8 mouse cellular contexts compared by ENCODE assay signal in genomic region chr16:31354341-31355329, GRCm38 (mm10). TPM values are rescaled to one million over a fixed set of nuclear protein-coding genes. Genes with fewer than 3 reads are reported as not detected.
A peak's percentile ranks its signal among the peaks of the same experiment; 100 is the strongest.
DNase-seq lines count a peak whose midpoint lies in the region; ATAC-seq and TF ChIP-seq lines count a peak whose summit lies in the region.

No protein-coding gene starts in this region.

- no peak for TF ChIP-seq POLR2A in olfactory bulb, adult 2 months (IDR thresholded peaks at IDR 0.05; ENCODE audit: insufficient read depth, low read depth, low read length)

- no peak overlapping the region for H3K9ac ChIP-seq in forebrain, embryonic 11.5 days (ENCODE audit: low read length)
- no peak overlapping the region for H3K9ac ChIP-seq in lung, embryonic 14.5 days

- H3K4me2 ChIP-seq in forebrain, embryonic 11.5 days (ENCODE audit: low read depth, low read length, severe bottlenecking) = no peak overlapping the region
- H3K4me2 ChIP-seq in lung, embryonic 14.5 days = peak overlapping the region; percentile 37; the same call in 1 of the 2 replicates

- peak; percentile 54 for DNase-seq in c-Kit-negative CD71-positive TER-119-positive erythroid progenitor cells, embryonic 14.5 days (ENCODE audit: low read depth, low spot score)
- peak; percentile 87 for DNase-seq in forebrain, embryonic 11.5 days (ENCODE audit: low spot score)
- peak; percentile 63 to 84 for DNase-seq in heart, postnatal 10 days
- DNase-seq in kidney, postnatal 36 days = peak; percentile 58 to 85
- DNase-seq in lung, embryonic 14.5 days = peak; percentile 92
- peak; percentile 78 for DNase-seq in thymus, postnatal 0 days (ENCODE audit: low spot score)

- peak; percentile 79 for TF ChIP-seq CTCF in E14TG2a.4 (conservative IDR thresholded peaks at IDR 0.05; ENCODE audit: low read length)
- TF ChIP-seq CTCF in lung, embryonic 14.5 days (IDR thresholded peaks at IDR 0.05; ENCODE audit: low read depth) = peak; percentile 94
- peak; percentile 25; the same call in 1 of the 2 replicates for TF ChIP-seq CTCF in olfactory bulb, adult 2 months (IDR thresholded peaks at IDR 0.05; ENCODE audit: insufficient read depth, low read depth, low read length)

- H3K36me3 ChIP-seq in E14TG2a.4 (ENCODE audit: insufficient read depth, low read length) = no peaks in the 10 kb centered on the region
- H3K36me3 ChIP-seq in forebrain, embryonic 11.5 days (ENCODE audit: control insufficient read depth, insufficient read depth, low read length) = no peaks in the 10 kb centered on the region
- H3K36me3 ChIP-seq in lung, embryonic 14.5 days (ENCODE audit: insufficient read depth) = no peaks in the 10 kb centered on the region

- H3K4me3 ChIP-seq in E14TG2a.4 (replicated peaks; ENCODE audit: low read length) = 0 out of 2 replicates have a peak overlapping the region, but pooled peaks have one; percentile 1
- H3K4me3 ChIP-seq in forebrain, embryonic 11.5 days (ENCODE audit: low read depth, low read length) = no peak overlapping the region
- H3K4me3 ChIP-seq in lung, embryonic 14.5 days (ENCODE audit: low read depth, low read length) = no peak overlapping the region
- no peak overlapping the region for H3K4me3 ChIP-seq in olfactory bulb, adult 2 months (ENCODE audit: insufficient read depth, low read depth, low read length)

- intact Hi-C loops in heart, postnatal 10 days (cut with DNase I) = loop anchor here (2.0 to 10.0 kb wide), 4 partner anchors 274 to 800 kb away; partner anchors contain the start of genes Fam43a, Tmem44 and Xxylt1

- H3K27me3 ChIP-seq in E14TG2a.4 (ENCODE audit: insufficient read depth, low read length) = no peaks in the 10 kb centered on the region
- H3K27me3 ChIP-seq in forebrain, embryonic 11.5 days (ENCODE audit: control insufficient read depth, insufficient read depth, low read length) = no peaks in the 10 kb centered on the region
- H3K27me3 ChIP-seq in lung, embryonic 14.5 days (ENCODE audit: insufficient read depth, low read length) = no peaks in the 10 kb centered on the region

- H3K4me1 ChIP-seq in E14TG2a.4 (replicated peaks; ENCODE audit: low read depth, low read length) = peaks cover 46% of the 10 kb centered on the region
- no peaks in the 10 kb centered on the region for H3K4me1 ChIP-seq in forebrain, embryonic 11.5 days (replicated peaks; ENCODE audit: control insufficient read depth, insufficient read depth, low read length)
- H3K4me1 ChIP-seq in lung, embryonic 14.5 days (ENCODE audit: insufficient read depth) = no peaks in the 10 kb centered on the region
- H3K4me1 ChIP-seq in olfactory bulb, adult 2 months (ENCODE audit: control insufficient read depth, insufficient read depth, low read length) = 0 out of 2 replicates have a peak, but pooled peaks cover 2% of the 10 kb centered on the region

- ATAC-seq in forebrain, embryonic 11.5 days (replicated peaks; ENCODE audit: low FRiP score) = peak; percentile 56; the same call in 1 of the 2 replicates
- ATAC-seq in lung, embryonic 14.5 days (ENCODE audit: insufficient read depth) = peak; percentile 68

- H3K9me3 ChIP-seq in E14TG2a.4 (ENCODE audit: low read length) = no peaks in the 10 kb centered on the region
- no peaks in the 10 kb centered on the region for H3K9me3 ChIP-seq in forebrain, embryonic 11.5 days (ENCODE audit: control insufficient read depth, low read length)
- H3K9me3 ChIP-seq in lung, embryonic 14.5 days (ENCODE audit: low read depth, low read length) = no peaks in the 10 kb centered on the region

- no peak overlapping the region for H3K27ac ChIP-seq in forebrain, embryonic 11.5 days (ENCODE audit: low read depth, low read length)
- no peak overlapping the region for H3K27ac ChIP-seq in lung, embryonic 14.5 days (ENCODE audit: low read depth)
- no peak overlapping the region for H3K27ac ChIP-seq in olfactory bulb, adult 2 months (ENCODE audit: insufficient read depth, low read depth, low read length)

- WGBS in forebrain, embryonic 11.5 days = 32% methylated on average over 17 of the region's 17 CpGs
- 15% methylated on average over 17 of the region's 17 CpGs for whole genome bisulfite sequencing in lung, embryonic 14.5 days
- 28% methylated on average over 17 of the region's 17 CpGs for whole genome bisulfite sequencing in olfactory bulb, adult 2 months

RNA-seq across cellular contexts. Expression of gene Apod, which starts 40.0 kb away (rescaled TPM):
- 42.1 and 47.7 TPM in 2 replicates for polyA plus RNA-seq in forebrain, embryonic 11.5 days (2014; fragmentation: Nextera tagmentation; extraction: Ambion mirVana)
- total RNA-seq in heart, postnatal 10 days (2021) = 1 to 10 TPM in 1 of 2 experiments, under 1 TPM in 1; 0.91 to 1.1 TPM
- not detected in 2 replicates for polyA plus RNA-seq in lung, embryonic 14.5 days (2014; fragmentation: Nextera tagmentation; extraction: Ambion mirVana)
- polyA plus RNA-seq in olfactory bulb, adult 2 months (2012; ENCODE audit: insufficient read depth, insufficient read length, low replicate concordance, missing spikeins) = 592 and 662 TPM in 2 replicates
- polyA plus RNA-seq in thymus, postnatal 0 days (2015; fragmentation: Nextera tagmentation; extraction: Ambion mirVana) = 6.6 and 8.3 TPM in 2 replicates

Comparison
In these comparisons a context has a peak if more than half of its experiments do, and no peak if none do; other contexts are left out.
1. CTCF ChIP-seq: peak in every context shown above with its lines; median percentile 94 in lung, embryonic 14.5 days; 79 in E14TG2a.4; 25 in olfactory bulb, adult 2 months.
2. RNA of gene Apod, which starts 40.0 kb away (polyA plus RNA-seq): 592 to 662 TPM in olfactory bulb, adult 2 months; 42.1 to 47.7 TPM in forebrain, embryonic 11.5 days, 6.6 to 8.3 TPM in thymus, postnatal 0 days and not detected in lung, embryonic 14.5 days; every median in the first group is over 10 times any median in the second.
3. Peak in every context shown above with its lines, with median percentiles within 50 percentile points of each other: DNase-seq.